Mouse (Mus musculus) spleen, embryonic (tissue): Measurements from ENCODE around the gene Cacna2d1.

ENCODE experiments used
- CTCF ChIA-PET: fragments of 350-600 bp; sonication (Branson Sonifier 250); formaldehyde crosslinking; loops from one replicate; lab custom pipeline; 2022; lab: Charles Lee

Gene Cacna2d1

DNA sequence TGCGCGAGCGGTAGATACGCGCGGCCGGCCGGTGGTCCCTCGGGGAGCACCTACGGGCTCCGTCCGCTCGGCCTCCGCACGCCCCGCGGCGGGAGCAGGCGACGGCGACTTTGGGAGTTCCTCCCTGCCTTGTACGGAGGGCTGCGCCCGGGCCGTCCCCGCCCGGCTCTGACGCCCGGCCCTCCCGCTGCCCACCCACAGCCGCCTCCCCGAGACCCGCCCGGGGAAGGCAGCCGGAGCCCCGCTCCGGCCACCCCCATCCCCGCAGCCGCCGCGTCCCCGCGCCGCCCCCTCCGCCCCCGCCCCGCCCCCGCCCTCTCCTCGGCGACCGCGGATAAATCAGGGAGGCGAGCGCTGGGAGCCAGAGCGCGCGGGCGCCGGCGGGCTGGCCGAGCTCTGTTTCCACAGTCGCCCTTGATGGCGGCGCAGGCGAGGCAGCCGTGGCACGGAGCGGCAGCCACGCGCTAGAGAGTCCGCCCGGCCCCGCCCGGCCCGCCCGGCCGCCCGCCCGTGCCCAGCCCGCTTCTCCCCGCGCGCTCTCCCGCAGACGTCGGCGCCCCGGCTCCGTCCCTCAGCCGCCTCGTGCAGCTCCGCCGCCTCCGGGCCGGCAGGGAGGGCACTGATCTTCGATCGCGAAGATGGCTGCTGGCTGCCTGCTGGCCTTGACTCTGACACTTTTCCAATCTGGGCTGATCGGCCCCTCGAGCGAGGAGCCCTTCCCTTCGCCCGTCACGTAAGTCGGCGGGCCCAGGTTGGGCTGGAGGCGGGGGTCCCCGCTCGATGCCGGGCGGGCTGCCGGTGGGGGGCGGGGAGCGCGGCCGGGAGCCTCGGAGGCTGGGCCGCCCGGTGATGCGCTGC, at the start of gene Cacna2d1:
Gene Cacna2d1 (plus strand): TSS at position 316 of the 858 bp plus-strand sequence.
- CTCF ChIA-PET = no interaction called here

DNA sequence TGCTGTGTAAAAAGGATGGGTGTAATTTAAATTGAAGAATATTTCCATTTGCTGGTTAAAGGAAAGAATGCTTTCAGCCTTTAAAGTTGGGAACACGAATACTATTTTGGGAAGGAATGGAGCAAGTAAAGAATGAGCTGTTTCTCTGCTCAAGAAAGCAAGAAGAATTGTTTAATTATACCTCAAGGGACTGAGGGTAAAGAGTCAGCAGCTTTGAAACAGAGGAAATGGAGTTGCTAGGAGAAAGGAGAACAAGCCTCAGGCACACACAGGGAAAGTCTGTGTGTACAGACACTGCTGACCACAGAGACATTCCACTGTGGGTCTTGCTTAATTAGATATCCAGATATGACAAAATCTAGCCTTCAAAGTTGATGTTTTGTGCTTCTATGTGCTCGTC, 39.4 kb upstream of the Cacna2d1 start:
- CTCF ChIA-PET = no interaction called here

DNA sequence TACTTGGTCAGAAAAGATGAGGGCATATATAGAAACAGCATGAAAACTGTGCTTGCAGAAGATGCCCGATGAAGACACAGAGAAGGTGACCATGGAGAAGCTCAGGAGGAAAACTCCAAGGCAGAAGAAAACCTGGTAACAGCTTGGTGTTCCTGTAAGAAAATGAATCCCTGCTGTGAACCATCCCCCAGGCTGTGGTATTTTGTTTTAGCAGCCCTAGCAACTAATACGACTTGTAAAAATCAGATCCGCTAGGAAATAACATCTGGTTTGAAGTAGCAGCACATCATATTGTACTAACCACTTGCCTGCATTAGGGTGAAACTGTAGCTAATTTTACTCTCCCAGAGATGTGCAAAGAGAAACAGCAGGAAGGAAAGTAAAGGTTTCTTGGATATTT, 37.8 kb upstream of the Cacna2d1 start:
- CTCF ChIA-PET = no interaction called here

DNA sequence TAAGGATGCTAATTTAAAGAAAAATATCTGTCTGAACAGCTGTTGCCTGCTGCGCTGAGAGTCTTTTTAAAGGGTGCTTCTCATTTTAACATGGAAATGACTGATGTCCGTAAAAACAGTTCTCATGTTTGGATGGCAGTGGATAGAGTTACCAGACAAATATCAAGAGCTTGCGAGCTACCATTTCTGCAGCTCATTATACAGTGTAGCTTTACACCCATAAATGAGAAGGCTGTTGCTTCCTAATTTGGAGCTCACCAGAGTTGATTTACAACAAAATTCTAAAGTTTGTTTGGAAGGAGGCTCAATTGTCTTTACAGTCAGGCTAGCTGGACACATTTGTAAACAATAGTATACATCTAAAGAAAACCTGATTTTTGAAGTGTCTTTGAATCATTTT, 28.0 kb upstream of the Cacna2d1 start:
- CTCF ChIA-PET = no interaction called here

DNA sequence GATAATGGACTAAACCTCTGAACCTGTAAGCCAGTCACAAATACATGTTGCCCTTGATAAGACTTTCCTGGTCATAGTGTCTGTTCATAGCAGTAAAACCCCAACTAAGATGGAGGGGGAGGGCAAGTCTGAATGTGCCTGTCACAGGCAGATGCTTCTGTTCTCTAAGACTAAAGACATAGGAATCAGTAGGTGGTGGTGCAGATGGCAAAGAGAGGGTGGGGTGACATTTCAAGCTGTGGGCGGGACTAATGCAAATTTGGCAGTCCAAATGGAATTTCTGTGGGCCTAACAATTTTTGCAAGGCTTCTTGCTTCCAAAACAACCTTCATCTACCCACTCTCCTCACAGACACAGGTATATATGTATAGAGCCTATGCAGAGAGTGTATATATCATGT, 19.6 kb upstream of the Cacna2d1 start:
- CTCF ChIA-PET = no interaction called here

DNA sequence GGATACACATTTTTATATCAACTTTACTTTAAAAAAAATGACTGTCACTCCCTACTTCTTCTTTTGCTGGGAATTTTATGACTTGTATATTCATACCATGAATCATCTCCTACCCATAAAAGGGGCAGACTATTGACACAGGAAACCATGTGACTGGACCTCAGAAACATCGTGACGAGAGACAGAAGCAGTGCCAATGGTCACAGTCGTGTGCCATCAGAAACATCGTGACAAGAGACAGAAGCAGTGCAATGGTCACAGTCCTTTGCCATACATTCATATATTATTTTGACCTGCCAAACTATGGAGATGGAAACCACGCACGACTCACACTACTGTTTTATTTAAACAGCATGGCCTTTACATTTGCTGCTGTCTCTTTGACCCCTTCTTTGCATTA, 6.0 kb upstream of the Cacna2d1 start:
- CTCF ChIA-PET = no interaction called here

DNA sequence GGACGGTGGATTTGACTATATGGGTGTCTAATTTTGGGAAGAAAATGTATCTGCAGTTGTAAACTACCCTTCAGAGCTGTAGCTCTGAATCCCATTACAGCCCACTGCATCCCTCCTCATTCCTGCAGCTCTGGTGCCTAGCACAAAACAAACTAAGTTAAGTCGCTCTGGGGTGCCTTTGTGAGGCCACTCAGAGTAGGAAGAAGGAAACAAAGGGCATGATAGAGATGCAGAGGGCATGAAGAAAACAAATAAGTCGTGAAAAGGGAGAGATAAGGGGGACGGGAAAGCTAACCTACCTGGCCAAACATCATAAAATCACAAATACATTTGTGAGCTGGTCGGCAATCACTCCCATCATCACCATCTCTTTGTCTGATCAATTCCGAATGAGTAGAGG, 1.5 kb upstream of the Cacna2d1 start:
- CTCF ChIA-PET = no interaction called here

DNA sequence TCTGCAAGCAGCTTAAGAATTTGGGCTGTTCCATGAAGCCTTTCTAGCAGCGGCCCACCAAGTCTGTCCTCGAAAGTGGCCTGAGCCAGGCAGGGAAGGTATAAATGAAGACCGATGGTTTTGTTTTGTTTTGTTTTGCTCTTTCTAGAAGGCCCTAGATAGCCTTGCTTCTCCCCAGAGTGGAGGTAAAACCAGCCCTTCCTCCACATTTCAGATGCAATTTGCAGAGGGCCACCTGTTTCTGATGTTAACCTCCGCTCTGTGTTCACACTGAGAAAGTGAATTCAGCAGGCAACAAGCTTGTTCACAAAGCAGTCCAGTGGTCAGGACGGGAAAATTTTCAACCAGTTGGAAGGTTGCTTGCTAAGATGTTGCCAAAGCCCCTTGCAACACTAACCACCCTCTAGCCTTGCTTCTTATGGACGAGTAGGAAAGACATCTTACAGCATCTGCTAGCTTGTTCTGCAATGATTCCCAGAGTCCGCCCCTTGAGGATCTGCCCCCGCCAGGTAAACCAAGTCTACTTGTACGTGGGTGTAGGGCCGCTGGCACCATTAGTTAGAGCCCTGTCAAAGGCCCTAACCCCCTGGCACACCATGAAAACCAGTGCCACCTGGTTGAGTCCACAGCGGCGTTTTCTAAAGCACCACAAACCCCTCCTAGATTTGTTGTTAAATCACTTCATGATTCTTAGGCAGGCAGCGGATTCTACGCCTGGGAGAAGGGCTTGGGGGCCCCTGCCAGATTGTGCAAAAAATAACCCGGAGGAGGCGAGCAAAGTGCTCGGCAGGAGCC, 713 bp upstream of the Cacna2d1 start:
- CTCF ChIA-PET = no interaction called here

DNA sequence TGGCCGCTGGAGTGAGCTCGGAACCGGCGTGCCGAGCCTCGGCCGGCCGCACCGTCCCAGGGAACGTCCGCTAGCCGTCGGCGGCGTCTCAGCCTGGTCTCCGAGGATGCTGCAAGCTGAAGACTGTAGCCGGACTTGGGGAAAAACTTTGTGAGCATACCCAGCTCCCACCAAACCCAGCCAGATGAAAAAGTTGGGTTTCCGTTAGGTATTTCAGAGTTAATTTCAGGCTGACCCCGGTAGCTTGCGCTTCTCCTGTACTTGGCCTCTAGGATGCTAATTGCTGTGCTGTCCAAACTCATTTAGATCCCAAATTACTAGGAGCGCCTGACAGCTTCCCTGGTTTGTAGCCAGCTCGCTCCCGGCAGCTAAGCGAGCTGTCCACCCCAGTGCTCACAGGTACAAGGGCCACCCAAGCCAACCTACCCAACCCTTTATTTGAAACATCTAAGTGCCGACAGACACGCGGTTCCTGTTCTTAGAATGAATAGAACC, 790 bp downstream of the Cacna2d1 start:
- CTCF ChIA-PET = no interaction called here

DNA sequence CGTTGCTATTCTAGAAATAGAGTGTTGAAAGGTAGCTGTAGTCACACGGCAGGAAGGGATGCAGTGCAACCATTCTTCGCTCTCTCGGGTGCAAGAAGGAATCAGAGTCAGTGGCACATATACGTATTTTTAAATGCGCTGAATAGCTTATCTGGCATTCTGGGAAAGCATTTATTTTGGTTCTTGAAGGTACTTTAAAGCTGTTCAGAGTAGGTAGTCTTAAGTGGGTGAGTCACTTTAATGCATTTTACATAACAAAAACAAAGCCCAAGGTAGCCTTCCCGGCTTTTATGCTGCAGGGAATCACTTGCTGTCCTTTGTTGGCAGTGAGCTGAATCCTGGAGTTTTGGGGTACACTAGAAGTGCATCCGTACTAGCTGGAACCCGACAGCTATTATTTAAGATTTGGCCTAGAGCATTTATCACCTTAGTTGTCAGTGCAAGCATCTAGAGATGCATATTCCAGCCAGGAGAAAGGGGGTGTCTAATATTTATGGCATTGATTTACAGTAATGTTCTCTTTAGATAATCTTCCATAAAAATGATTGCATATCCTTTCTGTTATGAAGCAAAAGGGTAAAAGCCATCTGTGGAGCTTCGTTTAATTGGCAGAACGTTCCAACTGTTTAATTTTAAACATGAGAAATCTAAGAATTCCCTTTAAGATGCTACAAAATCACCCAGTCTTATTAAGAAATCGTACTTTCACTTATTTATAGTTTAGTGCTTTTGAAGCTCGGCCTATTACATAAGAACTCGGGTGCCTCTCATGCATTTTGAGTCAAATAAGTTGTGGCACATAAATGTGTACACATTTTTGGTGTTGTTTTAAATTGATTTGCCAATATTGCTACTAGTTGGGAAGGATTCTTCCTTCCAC, 1.6 kb downstream of the Cacna2d1 start:
- CTCF ChIA-PET = no interaction called here

DNA sequence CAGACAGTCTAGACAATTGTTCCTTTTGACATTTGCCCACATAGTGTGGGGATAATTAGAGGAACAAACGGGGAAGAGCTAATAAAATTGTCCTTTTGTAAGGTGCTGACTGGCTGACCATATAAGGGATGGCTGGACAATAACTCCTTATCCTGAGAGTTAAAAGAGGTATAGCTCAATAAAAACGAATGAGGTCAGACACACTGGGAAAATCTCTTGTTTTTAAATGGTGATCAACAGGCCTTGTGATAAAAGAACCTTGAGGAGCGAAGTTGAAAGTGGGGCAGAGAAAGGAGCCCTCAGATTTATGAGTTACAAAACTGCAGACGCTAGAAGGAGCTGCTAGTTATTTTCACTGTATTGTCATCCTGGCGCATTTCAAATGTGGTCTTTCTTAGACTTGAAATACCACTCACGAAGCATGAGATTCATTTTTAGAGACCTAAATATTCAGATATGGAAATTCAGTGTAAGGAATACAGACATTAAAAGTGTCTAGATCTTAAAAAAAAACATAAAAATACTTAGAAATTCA, 6.8 kb downstream of the Cacna2d1 start:
- CTCF ChIA-PET = no interaction called here

DNA sequence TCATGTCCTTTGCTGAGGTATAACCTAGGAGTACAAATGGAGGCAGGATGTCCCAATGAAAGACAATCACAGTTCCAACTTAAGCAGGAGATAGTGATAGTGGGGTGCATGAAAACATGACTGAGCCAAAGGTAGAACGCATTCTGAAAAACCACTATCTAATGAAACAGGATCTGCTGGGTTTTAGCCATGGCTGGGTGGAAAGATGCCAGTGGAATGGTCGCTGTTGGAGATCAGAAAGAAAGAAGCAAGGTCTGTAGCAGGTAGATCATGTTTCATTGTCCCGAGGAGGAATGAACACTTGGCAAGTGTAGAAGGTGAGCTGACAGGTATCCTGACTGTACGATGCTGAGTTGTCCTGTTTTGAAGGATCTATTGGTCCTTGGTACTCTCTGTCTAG, 7.6 kb downstream of the Cacna2d1 start:
- CTCF ChIA-PET = no interaction called here

DNA sequence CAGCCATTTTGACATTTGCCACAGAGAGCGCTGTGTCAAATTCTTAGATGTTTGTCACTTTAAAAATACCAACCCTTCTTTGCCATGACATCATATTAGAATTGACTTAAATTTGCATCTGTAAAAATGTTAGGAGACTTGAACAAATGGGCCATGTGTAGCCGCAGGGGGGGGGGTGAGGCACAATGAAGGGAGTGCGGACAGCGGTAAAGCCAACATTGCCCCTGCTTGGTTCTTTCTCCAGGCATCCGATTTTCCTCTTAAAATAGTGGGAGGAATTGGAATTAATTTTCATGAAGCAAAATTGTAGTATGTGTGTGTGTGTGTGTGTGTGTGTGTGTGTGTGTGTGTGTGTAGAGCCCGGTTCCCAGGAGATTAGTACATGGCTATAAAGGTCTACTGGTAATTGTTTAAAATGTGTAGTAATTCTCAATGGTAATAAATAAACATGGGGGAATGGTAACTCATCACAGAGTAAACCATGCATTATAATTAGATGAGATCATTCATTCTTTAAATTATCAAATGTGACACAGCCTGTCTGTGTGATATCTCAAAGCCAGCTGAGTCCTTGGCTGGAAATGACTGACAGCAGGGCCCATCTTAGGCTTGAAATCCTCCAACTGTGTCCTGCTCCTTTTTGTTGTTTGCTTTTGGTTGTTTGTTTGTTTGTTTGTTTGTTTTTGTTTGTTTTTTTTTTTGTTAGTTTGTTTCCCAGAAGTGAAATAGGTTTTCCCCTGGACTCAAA, 14.0 kb downstream of the Cacna2d1 start:
- CTCF ChIA-PET = no interaction called here

DNA sequence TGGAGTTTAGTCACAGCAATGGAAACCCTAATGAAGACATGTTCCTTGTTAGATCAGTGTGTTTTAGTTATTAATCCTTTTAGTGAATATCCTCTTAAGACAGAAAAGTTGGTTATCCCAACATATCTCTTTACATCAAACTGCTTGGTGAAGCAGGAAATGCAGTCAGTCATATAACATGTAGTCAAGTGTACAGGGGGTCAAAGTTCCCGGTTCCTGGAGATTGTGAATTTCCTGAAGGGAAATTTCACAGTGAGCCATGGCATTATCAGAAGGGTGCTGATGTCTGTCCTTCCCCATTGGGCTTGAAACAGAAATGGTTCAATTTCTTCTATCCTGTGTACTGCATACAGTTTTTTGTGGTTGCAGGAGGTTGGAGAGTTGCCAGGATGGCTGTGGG, 25.3 kb downstream of the Cacna2d1 start:
- CTCF ChIA-PET = no interaction called here

DNA sequence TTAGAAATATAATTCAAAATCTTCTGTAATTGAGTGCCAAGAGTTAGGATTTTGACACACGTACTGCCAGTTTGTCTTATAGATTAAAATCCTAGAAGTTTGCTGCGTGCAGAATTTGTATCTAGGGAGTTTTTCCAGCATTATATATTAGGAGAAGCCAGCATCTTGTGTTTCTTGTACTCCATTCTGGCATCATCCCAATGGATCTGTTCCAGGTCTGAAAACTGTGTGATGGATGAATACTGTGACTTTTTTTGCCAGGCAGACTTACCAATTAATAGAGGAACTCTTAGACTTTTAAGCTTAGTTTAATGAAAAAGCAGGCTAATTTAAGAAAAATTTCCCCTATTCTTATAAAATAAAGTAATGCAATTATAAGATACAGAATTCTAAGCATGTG, 27.4 kb downstream of the Cacna2d1 start:
- CTCF ChIA-PET = no interaction called here

DNA sequence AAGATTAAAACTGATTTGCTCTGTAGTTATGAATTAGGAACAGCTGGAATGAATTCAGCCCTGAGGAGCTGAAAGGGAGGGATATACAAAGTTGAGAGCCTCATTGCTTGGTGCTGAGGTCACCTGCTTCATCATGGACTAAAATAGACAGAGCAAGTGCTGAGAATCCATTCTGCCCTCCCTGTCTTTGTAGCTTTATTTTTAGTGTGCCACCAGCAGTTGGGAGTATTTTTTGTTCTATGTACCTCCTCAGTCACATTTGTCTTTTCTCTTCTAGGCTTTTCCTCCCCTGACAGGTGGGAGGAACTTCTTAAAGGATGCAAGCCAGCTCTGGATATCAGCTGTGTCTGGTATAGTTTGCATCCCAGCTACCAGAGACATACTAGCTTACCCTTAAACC, 32.4 kb downstream of the Cacna2d1 start:
- CTCF ChIA-PET = no interaction called here

DNA sequence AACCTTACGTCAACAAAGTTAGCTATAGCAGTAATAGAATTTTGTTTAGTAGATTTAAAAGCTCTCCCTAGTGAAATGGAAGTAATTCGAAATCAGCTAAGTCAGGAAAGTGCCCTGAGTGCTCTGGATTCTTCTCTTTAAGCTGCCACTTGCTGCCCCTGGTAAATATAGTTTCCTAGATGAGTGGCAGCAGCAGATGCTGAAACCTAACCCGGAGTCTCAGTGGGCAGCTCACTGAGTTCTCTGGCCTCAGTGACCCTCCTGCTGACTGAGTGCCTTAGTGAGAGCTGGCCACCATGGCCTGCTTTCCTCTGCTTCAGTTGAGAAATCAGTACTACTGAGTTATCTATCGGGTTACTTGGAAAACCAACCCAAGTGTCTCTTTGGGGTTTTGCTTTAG, 37.3 kb downstream of the Cacna2d1 start:
- CTCF ChIA-PET = no interaction called here

DNA sequence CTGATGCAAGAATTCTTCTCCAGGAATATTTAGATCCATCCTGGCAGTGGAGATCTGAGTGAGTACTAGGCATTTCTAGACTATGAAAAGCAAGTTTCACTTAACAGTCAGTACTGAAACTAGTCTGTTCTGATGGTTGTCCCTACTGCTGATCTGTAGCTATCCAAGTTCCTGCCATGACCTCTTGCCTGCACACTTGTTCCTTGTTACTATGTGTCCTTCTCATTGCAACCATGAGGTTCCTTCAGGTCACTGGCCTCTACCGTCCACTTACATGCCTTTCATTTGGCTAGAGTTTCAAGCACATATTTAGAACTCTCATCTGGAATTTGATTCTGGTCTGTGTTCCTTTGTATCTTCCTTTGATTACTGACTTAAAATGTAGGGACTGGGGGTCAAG, 37.9 kb downstream of the Cacna2d1 start:
- CTCF ChIA-PET = no interaction called here

DNA sequence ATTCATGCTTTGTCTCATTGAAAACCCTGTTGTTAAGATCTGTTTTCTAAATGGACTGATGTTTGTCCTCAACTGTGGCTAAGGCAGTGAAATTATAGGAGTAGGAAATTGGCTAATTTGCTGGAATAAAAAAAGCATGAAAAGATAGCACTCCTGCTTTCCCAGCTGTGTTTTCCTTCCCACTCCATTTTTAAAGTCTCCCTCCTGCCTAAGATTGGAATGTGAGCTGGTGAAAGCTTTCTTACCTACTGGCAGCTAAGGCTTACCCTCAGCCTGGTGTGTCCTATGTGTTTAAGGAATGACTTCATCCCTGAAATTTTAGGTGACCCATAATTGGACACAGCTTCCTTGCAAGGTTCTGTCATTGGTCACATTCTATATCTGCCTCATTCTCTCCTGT, 40.2 kb downstream of the Cacna2d1 start:
- CTCF ChIA-PET = no interaction called here

DNA sequence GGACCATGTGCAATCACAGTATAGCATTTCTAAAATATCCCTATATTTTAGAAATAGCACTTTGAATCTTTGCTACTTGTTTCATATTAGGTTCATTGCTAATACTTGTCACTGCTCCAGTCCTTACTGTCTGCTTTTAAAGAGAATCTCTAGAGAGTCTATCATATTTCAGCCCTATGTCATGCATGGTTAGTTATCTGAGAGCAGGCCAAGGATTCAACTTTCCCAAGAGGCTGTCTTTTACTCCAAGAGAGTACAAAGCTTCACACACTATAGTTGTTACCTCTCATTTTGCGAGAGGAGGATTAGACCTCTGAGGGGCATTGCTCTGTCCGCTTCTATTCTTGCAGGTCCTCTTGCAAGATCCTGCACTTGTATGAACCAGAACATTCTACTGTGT, 44.7 kb downstream of the Cacna2d1 start:
- CTCF ChIA-PET = no interaction called here

DNA sequence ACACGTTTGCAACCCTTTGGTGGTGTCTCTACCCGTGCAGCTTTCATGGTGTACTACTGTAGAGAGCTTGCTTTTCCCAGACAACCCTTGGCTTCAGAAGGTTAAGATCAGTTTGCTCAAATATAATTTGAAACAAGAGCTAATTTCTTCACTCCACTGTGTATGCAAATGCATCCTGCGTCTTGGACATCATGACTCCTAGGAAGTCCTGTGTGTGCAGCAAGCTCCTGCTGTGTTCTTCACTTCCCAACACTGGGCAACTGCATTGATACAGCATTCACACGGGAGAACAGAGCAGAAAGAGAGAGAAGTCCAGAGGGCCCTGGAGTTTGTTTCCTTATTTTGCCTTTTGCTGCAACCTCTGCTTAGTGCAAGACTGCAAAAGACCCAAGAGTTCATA, 48.1 kb downstream of the Cacna2d1 start:
- CTCF ChIA-PET = no interaction called here
